Mouse (Mus musculus) layer of hippocampus, postnatal 25 days (tissue): Measurements from ENCODE around the gene Gzf1. TPM values are rescaled to one million over a fixed set of nuclear protein-coding genes. Genes with fewer than 3 reads are reported as not detected.

Experiments used
- DNase-seq, 2 experiments: peaks; one replicate each; pipeline ENCODE4 v3.0.0; 2022; ENCODE audit warnings: mixed read lengths in 2 of 2, low spot score in 1 of 2; ENCODE audit errors: extremely low spot score in 1 of 2
- total RNA-seq, 2 experiments: library from RNA; stranded (reverse); gene quantifications; 2 replicates each; pipeline ENCODE4 v1.2.3; 2021

Gzf1 gene
- total RNA-seq, 2 experiments from 2014 or later = 30.4 to 32.4 TPM

- DNase-seq = no peak
Measured at GRCm38 (mm10) chr2:148698571-148698970, 17.7 kb downstream of the Gzf1 start.

GRCm38 (mm10) chr2:148706409-148707201 lies 25.8 kb downstream of the Gzf1 start:
- no peak for DNase-seq

GRCm38 (mm10) chr2:148707202-148707530 lies 26.3 kb downstream of the Gzf1 start:
- no peak for DNase-seq

GRCm38 (mm10) chr2:148712326-148712725 lies 31.5 kb downstream of the Gzf1 start:
- no peak for DNase-seq

GRCm38 (mm10) chr2:148717072-148717471 lies 36.2 kb downstream of the Gzf1 start:
- no peak for DNase-seq

GRCm38 (mm10) chr2:148719271-148719995 lies 38.6 kb downstream of the Gzf1 start:
- DNase-seq = no peak

- peak; percentile 19 to 27 for DNase-seq
Measured at GRCm38 (mm10) chr2:148731614-148732326, 50.9 kb downstream of the Gzf1 start.

GRCm38 (mm10) chr2:148732327-148733000 lies 51.6 kb downstream of the Gzf1 start, which contains the start of gene Napb:
Gene Napb (minus strand): TSS chr2:148732467.
- peak; percentile 84 to 90 for DNase-seq

Other genes with a start within 250 kb of the Gzf1 start
- gene Cd93, start 237.5 kb upstream of the Gzf1 start, total RNA-seq = 1 to 10 TPM; 5.4 to 6.7 TPM
- 10 to 100 TPM; 11.2 to 16.0 TPM for gene Nxt1, start 8.4 kb upstream of the Gzf1 start, total RNA-seq
- 100 to 1,000 TPM; 300 to 310 TPM for gene Napb, start 51.4 kb downstream of the Gzf1 start, total RNA-seq
- under 1 TPM in 1 of 2 experiments, not detected in 1; 0.85 TPM for gene Cstl1, start 69.3 kb downstream of the Gzf1 start, total RNA-seq
- gene Cst11, start 90.5 kb downstream of the Gzf1 start, total RNA-seq = not detected
- not detected for gene 8030411F24Rik, start 101.0 kb downstream of the Gzf1 start, total RNA-seq
- gene Cst12, start 108.3 kb downstream of the Gzf1 start, total RNA-seq = 1 to 10 TPM; 4.0 to 6.1 TPM
- under 1 TPM in 1 of 2 experiments, not detected in 1; 0.37 TPM for gene Cst8, start 117.8 kb downstream of the Gzf1 start, total RNA-seq
- not detected for gene Cst13, start 139.1 kb downstream of the Gzf1 start, total RNA-seq
- gene Cst9, start 154.1 kb downstream of the Gzf1 start, total RNA-seq = not detected
- gene 9230104L09Rik, start 184.0 kb downstream of the Gzf1 start, total RNA-seq = not detected
- 1,000 to 10,000 TPM; 2,237 to 2,613 TPM for gene Cst3, start 194.7 kb downstream of the Gzf1 start, total RNA-seq